Mouse (Mus musculus) heart, embryonic 11.5 days (tissue): ENCODE results near the gene Cdc42se1. TPM values are rescaled to one million over a fixed set of nuclear protein-coding genes. Genes with fewer than 3 reads are reported as not detected.

Source experiments
- ATAC-seq: fragments of 200-750 bp; cut with Nextera tagmentation; replicated peaks from 2 replicates; pipeline ENCODE4 v1.8.0; 2017; ENCODE audit warnings: moderate library complexity; ENCODE audit not compliant: insufficient number of reproducible peaks, low FRiP score, low TSS enrichment
- H3K27ac ChIP-seq: fragments of 300-500 bp; sonication (generic); 2 replicates; pipeline ENCODE4 v1.5.1; 2014; ENCODE audit warnings: mild to moderate bottlenecking, low read depth, low read length
- H3K27me3 ChIP-seq: fragments of 300-500 bp; sonication (generic); 2 replicates; pipeline ENCODE4 v1.6.1; 2014; ENCODE audit warnings: mild to moderate bottlenecking, low read length, mixed read lengths; ENCODE audit not compliant: control insufficient read depth, insufficient read depth
- H3K36me3 ChIP-seq: fragments of 300-500 bp; sonication (generic); 2 replicates; pipeline ENCODE4 v1.6.1; 2014; ENCODE audit warnings: mild to moderate bottlenecking, low read length, moderate library complexity, mixed read lengths; ENCODE audit not compliant: control insufficient read depth, insufficient read depth
- H3K4me1 ChIP-seq: fragments of 300-500 bp; sonication (generic); 2 replicates; pipeline ENCODE4 v1.6.1; 2014; ENCODE audit warnings: low read length; ENCODE audit not compliant: control insufficient read depth, insufficient read depth
- H3K4me2 ChIP-seq: fragments of 300-500 bp; sonication (generic); 2 replicates; pipeline ENCODE4 v1.6.1; 2014; ENCODE audit warnings: mild to moderate bottlenecking, moderate library complexity
- H3K4me3 ChIP-seq: fragments of 300-500 bp; sonication (generic); 2 replicates; pipeline ENCODE4 v1.5.1; 2014; ENCODE audit warnings: low read depth, low read length
- H3K9ac ChIP-seq: fragments of 300-500 bp; sonication (generic); 2 replicates; pipeline ENCODE4 v1.6.1; 2014; ENCODE audit warnings: mild to moderate bottlenecking, low read depth, low read length, moderate library complexity
- H3K9me3 ChIP-seq: fragments of 300-500 bp; sonication (generic); replicated peaks from 2 replicates; pipeline ENCODE4 v1.6.1; 2016; ENCODE audit warnings: low read length; ENCODE audit not compliant: control insufficient read depth
- WGBS: fragments of 180-500 bp; shearing (Covaris S2); extraction: QIAGEN DNeasy Blood & Tissue Kit; methylation state at CpG from one replicate; pipeline ENCODE4 v1.1.7; 2014; ENCODE audit not compliant: insufficient replicate concordance; 5-methylcytosine and 5-hydroxymethylcytosine counted together
- polyA plus RNA-seq: library from polyadenylated mRNA; unstranded; fragments of >200 nt; fragmentation: Nextera tagmentation; extraction: Ambion mirVana; gene quantifications from 2 replicates; pipeline ENCODE4 v1.2.1, GENCODE M21; 2014

Gene Cdc42se1
- polyA plus RNA-seq, result 62.3 and 68.9 TPM in 2 replicates

- H3K9me3 ChIP-seq, result no peaks in the 10 kb centered on the region
- WGBS, result under 1% methylated on average over 64 of the region's 64 CpGs
- peaks cover 40% of the 10 kb centered on the region for H3K4me1 ChIP-seq
- peak within 1 kb of the TSS; percentile 92 for H3K4me3 ChIP-seq
- peak within 1 kb of the TSS; percentile 95 for H3K9ac ChIP-seq
- H3K27ac ChIP-seq, result peak within 1 kb of the TSS; percentile 97
- H3K4me2 ChIP-seq, result peak within 1 kb of the TSS; percentile 96
- peak; percentile 85 for ATAC-seq
- peaks cover 28% of the 10 kb centered on the region for H3K36me3 ChIP-seq
- H3K27me3 ChIP-seq, result no peaks in the 10 kb centered on the region
These were observed at the start of gene Cdc42se1 for GRCm38 (mm10) chr3:95228148-95228893. Gene Cdc42se1 (plus strand): TSS chr3:95228732.

- H3K27ac ChIP-seq, result no peak overlapping the region
- no peaks in the 10 kb centered on the region; the same call in 1 of the 2 replicates for H3K27me3 ChIP-seq
- no peak for ATAC-seq
- no peaks in the 10 kb centered on the region for H3K9me3 ChIP-seq
- no peaks in the 10 kb centered on the region; the same call in 1 of the 2 replicates for H3K36me3 ChIP-seq
- no peak overlapping the region for H3K4me2 ChIP-seq
- WGBS, result 78% methylated on average over 5 of the region's 5 CpGs
- no peaks in the 10 kb centered on the region for H3K4me1 ChIP-seq
- H3K4me3 ChIP-seq, result no peak overlapping the region
- H3K9ac ChIP-seq, result no peak overlapping the region
These were observed 49.6 kb upstream of the Cdc42se1 start for GRCm38 (mm10) chr3:95178948-95179347.

GRCm38 (mm10) chr3:95179890-95180289 lies 48.6 kb upstream of the Cdc42se1 start:
- WGBS, result 69% methylated on average over 3 of the region's 3 CpGs
- H3K4me3 ChIP-seq, result no peak overlapping the region
- no peak overlapping the region for H3K9ac ChIP-seq
- no peaks in the 10 kb centered on the region for H3K27me3 ChIP-seq
- H3K36me3 ChIP-seq, result no peaks in the 10 kb centered on the region; the same call in 1 of the 2 replicates
- no peaks in the 10 kb centered on the region for H3K9me3 ChIP-seq
- H3K4me2 ChIP-seq, result no peak overlapping the region
- ATAC-seq, result no peak
- no peaks in the 10 kb centered on the region for H3K4me1 ChIP-seq
- no peak overlapping the region for H3K27ac ChIP-seq

- Histone ChIP-seq H3K4me1 (no peaks in the 10 kb centered on the region), H3K36me3 (peaks cover 4% of the 10 kb centered on the region), H3K4me3 (no peak overlapping the region), H3K27ac (no peak overlapping the region), H3K9ac (no peak overlapping the region), H3K9me3 (no peaks in the 10 kb centered on the region), H3K27me3 (no peaks in the 10 kb centered on the region), H3K4me2 (no peak overlapping the region)
- ATAC-seq, result no peak
- 42% methylated on average over 1 of the region's 1 CpGs for WGBS
These were observed 46.7 kb upstream of the Cdc42se1 start for GRCm38 (mm10) chr3:95181841-95182240.

GRCm38 (mm10) chr3:95184796-95185577 lies 43.5 kb upstream of the Cdc42se1 start:
- H3K27me3 ChIP-seq, result no peaks in the 10 kb centered on the region
- peaks cover 24% of the 10 kb centered on the region for H3K36me3 ChIP-seq
- no peak overlapping the region for H3K9ac ChIP-seq
- no peak overlapping the region for H3K4me2 ChIP-seq
- no peaks in the 10 kb centered on the region for H3K4me1 ChIP-seq
- H3K4me3 ChIP-seq, result no peak overlapping the region
- no peak for ATAC-seq
- H3K27ac ChIP-seq, result no peak overlapping the region
- WGBS, result 83% methylated on average over 9 of the region's 9 CpGs
- no peaks in the 10 kb centered on the region for H3K9me3 ChIP-seq

GRCm38 (mm10) chr3:95186100-95186499 lies 42.4 kb upstream of the Cdc42se1 start:
- Histone ChIP-seq H3K4me3 (no peak overlapping the region), H3K27ac (no peak overlapping the region), H3K4me1 (no peaks in the 10 kb centered on the region), H3K9me3 (no peaks in the 10 kb centered on the region), H3K27me3 (no peaks in the 10 kb centered on the region), H3K9ac (no peak overlapping the region), H3K4me2 (no peak overlapping the region), H3K36me3 (peaks cover 25% of the 10 kb centered on the region)
- ATAC-seq, result no peak
- 96% methylated on average over 2 of the region's 2 CpGs for WGBS

- H3K27ac ChIP-seq, result no peak overlapping the region
- no peaks in the 10 kb centered on the region for H3K27me3 ChIP-seq
- H3K4me1 ChIP-seq, result no peaks in the 10 kb centered on the region
- no peak for ATAC-seq
- WGBS, result 92% methylated on average over 6 of the region's 6 CpGs
- no peak overlapping the region for H3K9ac ChIP-seq
- no peak overlapping the region for H3K4me2 ChIP-seq
- no peaks in the 10 kb centered on the region for H3K9me3 ChIP-seq
- H3K4me3 ChIP-seq, result no peak overlapping the region
- peaks cover 25% of the 10 kb centered on the region for H3K36me3 ChIP-seq
These were observed 41.6 kb upstream of the Cdc42se1 start for GRCm38 (mm10) chr3:95186888-95187287.

- Histone ChIP-seq H3K27me3 (no peaks in the 10 kb centered on the region), H3K27ac (no peak overlapping the region), H3K4me1 (no peaks in the 10 kb centered on the region), H3K9me3 (no peaks in the 10 kb centered on the region), H3K9ac (no peak overlapping the region), H3K4me3 (no peak overlapping the region), H3K4me2 (no peak overlapping the region), H3K36me3 (peaks cover 13% of the 10 kb centered on the region)
- no peak for ATAC-seq
- 88% methylated on average over 6 of the region's 6 CpGs for whole genome bisulfite sequencing
These were observed 33.8 kb upstream of the Cdc42se1 start for GRCm38 (mm10) chr3:95194721-95195135.
